Mouse (Mus musculus): Measurements from ENCODE around the gene Micall1. TPM values are rescaled to one million over a fixed set of nuclear protein-coding genes. Genes with fewer than 3 reads are reported as not detected.

Micall1 gene
- polyA plus RNA-seq, 1 experiment from 2014 or later = 6.6 TPM

- Histone ChIP-seq H3K27me3 (ENCODE audit: insufficient read depth, low read length) (no peaks in the 10 kb centered on the region), H3K4me3 (replicated peaks; ENCODE audit: low read depth, low read length) (no peak overlapping the region), H3K27ac (no peak overlapping the region), H3K4me1 (replicated peaks; ENCODE audit: insufficient read depth, low read length) (peaks cover 30% of the 10 kb centered on the region; the same call in 1 of the 2 replicates), H3K36me3 (ENCODE audit: insufficient read depth, low read length) (peaks cover 5% of the 10 kb centered on the region; the same call in 1 of the 2 replicates), H3K9me3 (replicated peaks; ENCODE audit: low read length) (no peaks in the 10 kb centered on the region), H3K4me2 (ENCODE audit: low read length) (no peak overlapping the region), H3K9ac (ENCODE audit: low read depth, low read length) (no peak overlapping the region)
- WGBS = 72% methylated on average over 4 of the region's 4 CpGs
- no peak for DNase-seq (ENCODE audit: low spot score)
- no peak for TF ChIP-seq CTCF (IDR thresholded peaks at IDR 0.05; ENCODE audit: low read depth)
- no peak for ATAC-seq (replicated peaks; ENCODE audit: low FRiP score, low read depth)
These were observed 8.3 kb upstream of the Micall1 start for GRCm38 (mm10) chr15:79100391-79100790.

GRCm38 (mm10) chr15:79101531-79101930 lies 7.2 kb upstream of the Micall1 start:
- Histone ChIP-seq H3K9ac (ENCODE audit: low read depth, low read length) (0 out of 2 replicates have a peak overlapping the region, but pooled peaks have one; percentile 4), H3K36me3 (ENCODE audit: insufficient read depth, low read length) (no peaks in the 10 kb centered on the region), H3K4me2 (ENCODE audit: low read length) (no peak overlapping the region), H3K4me1 (replicated peaks; ENCODE audit: insufficient read depth, low read length) (peaks cover 24% of the 10 kb centered on the region; the same call in 1 of the 2 replicates), H3K9me3 (replicated peaks; ENCODE audit: low read length) (no peaks in the 10 kb centered on the region), H3K27me3 (ENCODE audit: insufficient read depth, low read length) (no peaks in the 10 kb centered on the region), H3K4me3 (replicated peaks; ENCODE audit: low read depth, low read length) (no peak overlapping the region), H3K27ac (no peak overlapping the region)
- no peak for TF ChIP-seq CTCF (IDR thresholded peaks at IDR 0.05; ENCODE audit: low read depth)
- no peak for DNase-seq (ENCODE audit: low spot score)
- ATAC-seq (replicated peaks; ENCODE audit: low FRiP score, low read depth) = no peak

GRCm38 (mm10) chr15:79103264-79103663 lies 5.4 kb upstream of the Micall1 start:
- no peak for TF ChIP-seq CTCF (IDR thresholded peaks at IDR 0.05; ENCODE audit: low read depth)
- H3K4me1 ChIP-seq (replicated peaks; ENCODE audit: insufficient read depth, low read length) = peaks cover 12% of the 10 kb centered on the region; the same call in 1 of the 2 replicates
- DNase-seq (ENCODE audit: low spot score) = no peak
- no peak for ATAC-seq (replicated peaks; ENCODE audit: low FRiP score, low read depth)
- H3K9me3 ChIP-seq (replicated peaks; ENCODE audit: low read length) = no peaks in the 10 kb centered on the region
- H3K9ac ChIP-seq (ENCODE audit: low read depth, low read length) = no peak overlapping the region
- no peaks in the 10 kb centered on the region for H3K36me3 ChIP-seq (ENCODE audit: insufficient read depth, low read length)
- no peaks in the 10 kb centered on the region for H3K27me3 ChIP-seq (ENCODE audit: insufficient read depth, low read length)
- no peak overlapping the region for H3K27ac ChIP-seq
- H3K4me3 ChIP-seq (replicated peaks; ENCODE audit: low read depth, low read length) = no peak overlapping the region
- 78% methylated on average over 10 of the region's 10 CpGs for WGBS
- no peak overlapping the region for H3K4me2 ChIP-seq (ENCODE audit: low read length)

- H3K9me3 ChIP-seq (replicated peaks; ENCODE audit: low read length) = no peaks in the 10 kb centered on the region
- H3K27ac ChIP-seq = no peak overlapping the region
- no peak overlapping the region for H3K9ac ChIP-seq (ENCODE audit: low read depth, low read length)
- 57% methylated on average over 2 of the region's 2 CpGs for WGBS
- H3K27me3 ChIP-seq (ENCODE audit: insufficient read depth, low read length) = no peaks in the 10 kb centered on the region
- ATAC-seq (replicated peaks; ENCODE audit: low FRiP score, low read depth) = no peak
- H3K4me3 ChIP-seq (replicated peaks; ENCODE audit: low read depth, low read length) = no peak overlapping the region
- DNase-seq (ENCODE audit: low spot score) = no peak
- H3K4me1 ChIP-seq (replicated peaks; ENCODE audit: insufficient read depth, low read length) = peaks cover 20% of the 10 kb centered on the region
- no peak overlapping the region for H3K4me2 ChIP-seq (ENCODE audit: low read length)
- H3K36me3 ChIP-seq (ENCODE audit: insufficient read depth, low read length) = no peaks in the 10 kb centered on the region
- no peak for TF ChIP-seq CTCF (IDR thresholded peaks at IDR 0.05; ENCODE audit: low read depth)
These were observed 2.9 kb upstream of the Micall1 start for GRCm38 (mm10) chr15:79105804-79106203.

GRCm38 (mm10) chr15:79107966-79108365 lies 732 bp upstream of the Micall1 start:
- no peak overlapping the region for H3K9ac ChIP-seq (ENCODE audit: low read depth, low read length)
- ATAC-seq (replicated peaks; ENCODE audit: low FRiP score, low read depth) = no peak
- no peaks in the 10 kb centered on the region for H3K9me3 ChIP-seq (replicated peaks; ENCODE audit: low read length)
- peak overlapping the region; percentile 89 for H3K27ac ChIP-seq
- WGBS = 19% methylated on average over 7 of the region's 7 CpGs
- H3K4me1 ChIP-seq (replicated peaks; ENCODE audit: insufficient read depth, low read length) = peaks cover 18% of the 10 kb centered on the region
- DNase-seq (ENCODE audit: low spot score) = peak; percentile 22
- no peaks in the 10 kb centered on the region for H3K36me3 ChIP-seq (ENCODE audit: insufficient read depth, low read length)
- TF ChIP-seq CTCF (IDR thresholded peaks at IDR 0.05; ENCODE audit: low read depth) = no peak
- H3K4me3 ChIP-seq (replicated peaks; ENCODE audit: low read depth, low read length) = no peak overlapping the region
- H3K27me3 ChIP-seq (ENCODE audit: insufficient read depth, low read length) = no peaks in the 10 kb centered on the region
- H3K4me2 ChIP-seq (ENCODE audit: low read length) = peak overlapping the region; percentile 86

- Histone ChIP-seq H3K9ac (ENCODE audit: low read depth, low read length) (peak overlapping the region; percentile 89), H3K9me3 (replicated peaks; ENCODE audit: low read length) (no peaks in the 10 kb centered on the region), H3K27ac (peak overlapping the region; percentile 89), H3K4me3 (replicated peaks; ENCODE audit: low read depth, low read length) (peak overlapping the region; percentile 82), H3K36me3 (ENCODE audit: insufficient read depth, low read length) (no peaks in the 10 kb centered on the region), H3K4me1 (replicated peaks; ENCODE audit: insufficient read depth, low read length) (peaks cover 18% of the 10 kb centered on the region), H3K4me2 (ENCODE audit: low read length) (peak overlapping the region; percentile 86), H3K27me3 (ENCODE audit: insufficient read depth, low read length) (no peaks in the 10 kb centered on the region)
- TF ChIP-seq CTCF (IDR thresholded peaks at IDR 0.05; ENCODE audit: low read depth) = no peak
- WGBS = 1% methylated on average over 46 of the region's 46 CpGs
- ATAC-seq (replicated peaks; ENCODE audit: low FRiP score, low read depth) (peak; percentile 65), DNase-seq (ENCODE audit: low spot score) (peak; percentile 27)
These were observed 730 bp downstream of the Micall1 start for GRCm38 (mm10) chr15:79109321-79109934.

Measured in kidney, postnatal 0 days (tissue).